Mouse (Mus musculus): ENCODE measurements around the gene Rnf126.
A peak's percentile ranks its signal among the peaks of the same experiment; 100 is the strongest.

Rnf126 gene

GRCm38 (mm10) chr10:79732500-79732899 lies 34.3 kb downstream of the Rnf126 start:
- peak in 1 of 2 experiments; percentile 36 for DNase-seq (ENCODE audit: low spot score in 2 of 2)

DNA sequence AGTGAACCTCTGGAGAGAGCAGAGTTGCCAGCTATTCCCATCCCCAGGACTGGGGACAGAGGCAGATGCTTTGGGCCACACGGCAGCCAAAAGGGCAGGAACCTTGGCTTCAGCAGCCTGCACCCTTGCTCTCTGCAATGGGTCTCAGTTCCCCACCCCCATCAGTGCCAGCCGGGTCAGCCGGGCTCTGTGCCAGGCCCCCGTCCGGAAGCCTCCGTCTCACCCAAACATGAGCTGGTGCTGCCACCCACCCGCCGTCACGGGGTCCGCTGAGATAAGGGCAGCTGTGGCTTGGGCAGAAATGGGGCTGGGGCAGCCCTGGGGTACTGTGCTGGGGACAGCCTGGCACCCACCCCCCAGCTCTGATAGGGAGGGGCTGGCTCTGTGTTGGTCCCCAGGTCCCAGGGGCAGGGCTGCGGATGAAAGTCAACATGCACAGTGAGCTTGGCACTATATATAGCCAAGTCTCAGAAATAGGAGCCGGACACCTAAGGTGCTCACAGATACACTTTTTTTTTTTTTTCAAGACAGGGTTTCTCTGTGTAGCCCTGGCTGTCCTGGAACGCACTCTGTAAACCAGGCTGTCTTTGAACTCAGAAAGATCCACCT lies 37.3 kb downstream of the Rnf126 start:
- no peak for DNase-seq (ENCODE audit: low spot score in 2 of 2)

DNA sequence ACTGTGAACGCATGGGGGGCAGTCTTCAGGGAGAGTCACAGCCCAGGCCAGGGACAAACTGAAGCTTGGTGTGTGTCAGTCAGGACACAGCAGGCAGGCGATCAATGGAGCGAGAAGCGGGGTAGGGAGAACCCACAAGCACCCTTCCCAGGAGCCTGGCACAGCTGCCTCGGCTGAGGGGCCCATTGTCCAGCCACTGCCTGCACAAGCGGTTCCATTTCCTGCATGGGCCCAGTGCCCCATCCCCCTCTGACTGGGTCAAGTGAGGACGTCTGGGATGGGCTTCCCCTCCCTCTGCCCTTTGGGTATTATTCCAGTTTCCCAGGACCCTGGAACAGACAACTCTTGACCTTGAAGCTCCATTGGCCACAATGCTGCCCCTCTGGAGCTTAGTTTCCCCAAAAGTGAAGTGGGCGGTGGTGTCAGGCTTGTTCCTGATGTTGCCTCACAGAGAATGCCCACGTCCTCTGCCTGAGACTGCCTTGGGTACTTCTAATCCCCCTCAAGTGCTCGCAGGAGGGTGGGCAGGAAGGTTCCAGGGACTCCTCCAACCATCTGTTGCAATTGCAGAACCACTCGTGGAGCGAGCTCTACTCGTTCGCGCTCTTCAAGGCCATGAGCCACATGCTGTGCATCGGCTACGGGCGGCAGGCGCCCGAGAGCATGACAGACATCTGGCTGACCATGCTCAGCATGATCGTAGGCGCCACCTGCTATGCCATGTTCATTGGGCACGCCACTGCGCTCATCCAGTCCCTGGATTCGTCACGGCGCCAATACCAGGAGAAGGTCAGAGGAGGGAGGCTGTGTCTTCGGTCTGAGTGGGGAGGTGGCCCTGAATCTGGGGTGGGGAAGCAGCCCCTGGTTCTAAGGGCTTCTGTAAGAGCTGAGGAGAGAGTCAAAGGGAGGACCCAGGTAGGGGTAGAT lies 38.2 kb downstream of the Rnf126 start:
- DNase-seq (ENCODE audit: low spot score in 2 of 2) = no peak

- DNase-seq (ENCODE audit: low spot score in 2 of 2) = peak; percentile 51 to 55
Measured at GRCm38 (mm10) chr10:79726090-79726489, 40.7 kb downstream of the Rnf126 start.

- DNase-seq (ENCODE audit: low spot score in 2 of 2) = no peak
Measured at GRCm38 (mm10) chr10:79723692-79724091, 43.1 kb downstream of the Rnf126 start.

DNA sequence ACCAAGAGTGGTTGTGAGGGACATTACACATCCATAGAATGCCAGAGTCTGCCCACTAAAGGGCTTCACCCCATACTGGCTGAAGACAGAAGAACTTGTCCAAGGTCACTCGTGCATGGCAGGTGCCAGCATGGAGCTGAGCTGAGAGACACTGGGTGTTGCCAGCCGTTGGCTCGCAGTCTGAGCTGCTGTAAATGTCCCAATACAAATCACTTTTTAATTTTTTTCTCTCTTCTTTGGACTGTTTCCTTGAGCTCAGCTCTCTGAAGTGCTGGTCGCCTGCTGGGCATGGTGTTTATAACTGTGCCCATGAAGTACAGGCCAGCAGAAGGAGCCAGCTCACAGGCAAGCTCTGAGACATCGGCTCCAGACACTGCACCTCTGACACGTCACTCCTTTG lies 43.7 kb downstream of the Rnf126 start:
- DNase-seq (ENCODE audit: low spot score in 2 of 2) = no peak

- DNase-seq (ENCODE audit: low spot score in 2 of 2) = no peak
Measured at GRCm38 (mm10) chr10:79721089-79721488, 45.7 kb downstream of the Rnf126 start.

DNA sequence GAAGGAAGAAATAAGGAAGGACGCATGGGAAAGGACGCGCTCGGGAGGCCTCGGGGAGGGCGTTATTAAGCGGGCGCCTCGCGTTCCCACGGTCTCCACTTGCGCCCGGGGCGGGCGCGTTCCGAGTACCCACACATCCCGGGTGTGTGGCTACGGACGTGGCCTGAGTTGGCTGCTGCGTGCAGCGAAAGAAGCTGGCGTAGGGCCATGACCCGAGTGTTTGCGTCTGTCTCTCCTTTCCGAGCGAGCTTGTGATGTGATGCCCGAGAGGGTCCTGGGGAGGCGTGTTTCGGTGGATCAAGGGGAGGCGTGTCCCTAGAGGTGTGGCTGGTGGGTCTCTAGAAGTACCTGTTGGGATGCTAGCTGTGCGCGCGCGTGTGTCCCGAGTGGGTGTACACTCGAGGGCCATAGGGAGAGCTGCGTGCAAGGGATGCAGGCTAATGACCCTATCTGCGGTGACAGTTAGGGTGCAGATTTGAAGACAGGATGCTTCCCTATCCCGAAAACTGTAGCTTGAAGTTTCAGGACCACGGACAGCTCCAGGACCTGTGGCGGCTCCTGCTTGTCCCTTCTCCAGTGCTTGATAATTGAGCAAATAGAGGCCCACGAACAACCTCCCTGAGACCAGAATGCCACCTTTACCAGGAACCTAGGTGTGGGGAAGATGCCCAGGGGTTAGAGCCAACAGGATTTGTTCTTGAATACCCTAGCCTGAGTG lies 49.0 kb downstream of the Rnf126 start:
- DNase-seq (ENCODE audit: low spot score in 2 of 2) = peak in 1 of 2 experiments; percentile 34

GRCm38 (mm10) chr10:79716988-79717355 lies 49.8 kb downstream of the Rnf126 start:
- no peak for DNase-seq (ENCODE audit: low spot score in 2 of 2)

GRCm38 (mm10) chr10:79716254-79716987 lies 50.3 kb downstream of the Rnf126 start, which contains the start of gene Hcn2:
Gene Hcn2 (plus strand): TSS chr10:79716634.
- no peak for DNase-seq (ENCODE audit: low spot score in 2 of 2)

- no peak for DNase-seq (ENCODE audit: low spot score in 2 of 2)
Measured at GRCm38 (mm10) chr10:79714996-79715395, 51.8 kb downstream of the Rnf126 start.

GRCm38 (mm10) chr10:79713163-79713562 lies 53.6 kb downstream of the Rnf126 start:
- DNase-seq (ENCODE audit: low spot score in 2 of 2) = no peak

DNA sequence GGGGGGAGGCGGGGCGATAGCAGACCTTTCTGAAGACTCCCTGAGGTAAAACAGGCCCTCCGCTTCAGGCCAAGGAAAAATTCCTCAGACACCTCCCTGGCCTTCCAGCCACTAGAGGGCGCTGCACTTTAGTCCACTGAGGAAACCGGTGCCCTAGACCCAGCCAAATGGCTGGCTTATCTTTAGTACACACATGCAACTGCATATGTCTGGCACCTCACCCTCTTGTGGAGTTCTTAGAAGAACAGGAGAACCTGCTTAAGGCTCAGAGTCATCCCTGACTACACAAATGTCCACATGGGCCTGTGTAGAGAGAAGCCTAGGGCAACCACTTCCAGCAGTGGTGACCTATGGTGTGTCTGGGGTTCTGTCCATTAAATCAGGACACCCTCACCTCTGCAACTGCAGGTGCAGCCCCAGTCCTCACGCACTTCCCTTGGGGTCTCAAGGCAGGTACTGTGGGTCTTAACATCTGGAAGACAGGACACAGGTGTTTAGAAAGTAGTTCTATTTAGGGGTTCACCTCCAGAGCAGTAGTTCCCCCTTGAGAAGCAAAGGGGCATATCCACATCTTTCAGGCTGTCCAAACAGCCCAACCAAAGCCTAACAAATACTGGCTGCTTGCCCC lies 54.1 kb downstream of the Rnf126 start:
- DNase-seq (ENCODE audit: low spot score in 2 of 2) = peak; percentile 65 to 77

- DNase-seq (ENCODE audit: low spot score in 2 of 2) = peak in 1 of 2 experiments; percentile 26
Measured at GRCm38 (mm10) chr10:79712029-79712428, 54.7 kb downstream of the Rnf126 start.

GRCm38 (mm10) chr10:79709307-79709706 lies 57.4 kb downstream of the Rnf126 start:
- DNase-seq (ENCODE audit: low spot score in 2 of 2) = no peak

DNA sequence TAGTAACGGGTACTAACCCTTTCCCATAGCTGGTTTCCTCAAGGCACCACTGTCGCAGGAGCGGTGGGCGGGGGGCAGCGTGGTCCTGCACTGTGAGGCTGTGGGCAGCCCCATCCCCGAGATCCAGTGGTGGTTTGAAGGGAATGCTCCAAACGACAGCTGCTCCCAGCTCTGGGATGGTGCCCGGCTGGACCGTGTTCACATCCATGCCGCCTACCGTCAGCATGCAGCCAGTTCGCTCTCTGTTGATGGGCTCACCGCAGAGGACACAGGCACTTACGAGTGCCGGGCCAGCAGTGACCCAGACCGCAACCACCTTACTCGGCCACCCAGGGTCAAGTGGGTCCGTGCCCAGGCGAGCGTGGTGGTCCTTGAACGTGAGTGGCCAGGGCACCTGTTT lies 58.1 kb downstream of the Rnf126 start:
- DNase-seq (ENCODE audit: low spot score in 2 of 2) = no peak
